Mouse (Mus musculus) erythroblast, embryonic 14.5 days (primary cell): ENCODE results near the gene Slc13a4.

Experiments
- GATA1 ChIP-seq: IDR thresholded peaks from 2 replicates; pipeline ENCODE4 v1.6.1; 2012; ENCODE audit warnings: low read length, inconsistent platforms, mixed read lengths
- TAL1 ChIP-seq: IDR thresholded peaks from 3 replicates; pipeline ENCODE4 v1.6.1; 2012; ENCODE audit warnings: low read length, inconsistent platforms, mixed read lengths

- no peak for TF ChIP-seq TAL1
- no peak for TF ChIP-seq GATA1
Measured at GRCm38 (mm10) chr6:35349784-35350183, 41.9 kb upstream of the Slc13a4 start.
